Mouse (Mus musculus): ENCODE measurements around the gene Phgdh. TPM values are rescaled to one million over a fixed set of nuclear protein-coding genes. Genes with fewer than 3 reads are reported as not detected.

Gene Phgdh
- polyA plus RNA-seq, 1 experiment from 2014 or later: 290 TPM

GRCm38 (mm10) chr3:98283205-98283604 lies 56.6 kb downstream of the Phgdh start:
- Histone ChIP-seq H3K36me3 (no peaks in the 10 kb centered on the region), H3K4me2 (no peak overlapping the region), H3K27ac (no peak overlapping the region), H3K9ac (replicated peaks) (no peak overlapping the region), H3K27me3 (no peaks in the 10 kb centered on the region; the same call in 1 of the 2 replicates), H3K4me3 (replicated peaks) (no peak overlapping the region), H3K9me3 (no peaks in the 10 kb centered on the region), H3K4me1 (replicated peaks) (peaks cover 20% of the 10 kb centered on the region)
- WGBS: 79% methylated on average over 5 of the region's 5 CpGs
- no peak for ATAC-seq (ENCODE audit: insufficient number of reproducible peaks, insufficient read depth, low FRiP score, low TSS enrichment, low read depth)

DNA sequence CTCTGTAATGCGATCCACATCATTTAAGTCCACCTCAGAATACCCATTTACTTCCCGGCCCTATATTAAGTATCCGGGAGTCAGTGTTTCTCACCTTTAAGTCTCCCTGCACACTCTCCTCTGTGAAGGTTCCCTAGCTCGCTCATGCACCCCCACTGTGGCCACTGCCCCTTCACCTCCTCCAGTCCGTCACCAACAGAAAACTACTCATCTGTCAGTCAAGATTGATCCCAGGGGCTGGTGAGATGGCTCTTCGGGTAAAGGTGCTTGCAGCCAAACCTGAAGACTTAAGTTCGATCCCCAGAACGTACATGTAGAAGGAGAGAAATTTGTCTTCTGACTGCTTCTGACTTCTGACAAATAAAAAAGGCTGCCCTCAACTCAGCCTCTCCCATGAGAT lies 57.4 kb downstream of the Phgdh start:
- Histone ChIP-seq H3K4me3 (replicated peaks) (no peak overlapping the region), H3K4me2 (no peak overlapping the region), H3K27ac (no peak overlapping the region), H3K27me3 (no peaks in the 10 kb centered on the region; the same call in 1 of the 2 replicates), H3K9ac (replicated peaks) (no peak overlapping the region), H3K36me3 (no peaks in the 10 kb centered on the region), H3K4me1 (replicated peaks) (peaks cover 20% of the 10 kb centered on the region), H3K9me3 (no peaks in the 10 kb centered on the region)
- 91% methylated on average over 8 of the region's 8 CpGs for WGBS
- no peak for ATAC-seq (ENCODE audit: insufficient number of reproducible peaks, insufficient read depth, low FRiP score, low TSS enrichment, low read depth)

- no peaks in the 10 kb centered on the region for H3K36me3 ChIP-seq
- no peak for ATAC-seq (ENCODE audit: insufficient number of reproducible peaks, insufficient read depth, low FRiP score, low TSS enrichment, low read depth)
- H3K4me3 ChIP-seq (replicated peaks): no peak overlapping the region
- H3K4me1 ChIP-seq (replicated peaks): peaks cover 20% of the 10 kb centered on the region
- no peaks in the 10 kb centered on the region; the same call in 1 of the 2 replicates for H3K27me3 ChIP-seq
- no peak overlapping the region for H3K9ac ChIP-seq (replicated peaks)
- H3K4me2 ChIP-seq: peak overlapping the region; percentile 33
- WGBS: 41% methylated on average over 12 of the region's 12 CpGs
- H3K9me3 ChIP-seq: no peaks in the 10 kb centered on the region
- no peak overlapping the region for H3K27ac ChIP-seq
Observed at GRCm38 (mm10) chr3:98280933-98281678, 58.7 kb downstream of the Phgdh start.

- ATAC-seq (ENCODE audit: insufficient number of reproducible peaks, insufficient read depth, low FRiP score, low TSS enrichment, low read depth): peak; percentile 29; the same call in 1 of the 2 replicates
- H3K27me3 ChIP-seq: no peaks in the 10 kb centered on the region; the same call in 1 of the 2 replicates
- 59% methylated on average over 14 of the region's 14 CpGs for WGBS
- H3K9me3 ChIP-seq: no peaks in the 10 kb centered on the region
- H3K4me2 ChIP-seq: peak within 1 kb of the TSS; percentile 33
- 0 out of 2 replicates have a peak within 1 kb of the TSS, but pooled peaks have one; percentile 23 for H3K27ac ChIP-seq
- no peak within 1 kb of the TSS for H3K4me3 ChIP-seq (replicated peaks)
- peaks cover 20% of the 10 kb centered on the region for H3K4me1 ChIP-seq (replicated peaks)
- H3K9ac ChIP-seq (replicated peaks): no peak within 1 kb of the TSS
- no peaks in the 10 kb centered on the region for H3K36me3 ChIP-seq
Observed at GRCm38 (mm10) chr3:98280204-98280932, 59.4 kb downstream of the Phgdh start, which contains the start of gene Hmgcs2. TSS of gene Hmgcs2 (plus strand) at chr3:98280435.

DNA sequence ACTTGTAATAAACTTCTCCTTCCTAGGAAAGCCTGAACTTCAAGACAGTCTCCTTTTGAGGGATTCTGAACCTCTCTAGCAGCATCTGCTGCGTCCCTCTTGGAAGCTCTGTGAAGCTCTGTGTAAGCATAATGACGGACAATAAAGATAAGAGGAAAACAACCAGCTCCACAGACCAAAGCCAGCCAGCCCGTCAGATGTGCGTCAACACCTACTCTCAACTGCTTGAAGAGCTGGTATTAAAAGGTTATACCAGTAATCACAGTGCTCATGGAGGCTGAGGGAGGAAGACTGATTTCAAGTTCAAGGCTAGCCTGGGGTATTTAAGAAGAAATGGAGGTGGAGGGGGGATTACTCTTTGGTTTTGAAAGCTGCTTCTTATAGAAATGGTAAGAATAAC lies 60.1 kb downstream of the Phgdh start:
- Histone ChIP-seq H3K27ac (no peak overlapping the region), H3K9me3 (no peaks in the 10 kb centered on the region), H3K27me3 (no peaks in the 10 kb centered on the region; the same call in 1 of the 2 replicates), H3K36me3 (no peaks in the 10 kb centered on the region), H3K4me1 (replicated peaks) (peaks cover 20% of the 10 kb centered on the region), H3K4me2 (no peak overlapping the region), H3K9ac (replicated peaks) (no peak overlapping the region), H3K4me3 (replicated peaks) (no peak overlapping the region)
- ATAC-seq (ENCODE audit: insufficient number of reproducible peaks, insufficient read depth, low FRiP score, low TSS enrichment, low read depth): no peak
- WGBS: 42% methylated on average over 4 of the region's 4 CpGs

DNA sequence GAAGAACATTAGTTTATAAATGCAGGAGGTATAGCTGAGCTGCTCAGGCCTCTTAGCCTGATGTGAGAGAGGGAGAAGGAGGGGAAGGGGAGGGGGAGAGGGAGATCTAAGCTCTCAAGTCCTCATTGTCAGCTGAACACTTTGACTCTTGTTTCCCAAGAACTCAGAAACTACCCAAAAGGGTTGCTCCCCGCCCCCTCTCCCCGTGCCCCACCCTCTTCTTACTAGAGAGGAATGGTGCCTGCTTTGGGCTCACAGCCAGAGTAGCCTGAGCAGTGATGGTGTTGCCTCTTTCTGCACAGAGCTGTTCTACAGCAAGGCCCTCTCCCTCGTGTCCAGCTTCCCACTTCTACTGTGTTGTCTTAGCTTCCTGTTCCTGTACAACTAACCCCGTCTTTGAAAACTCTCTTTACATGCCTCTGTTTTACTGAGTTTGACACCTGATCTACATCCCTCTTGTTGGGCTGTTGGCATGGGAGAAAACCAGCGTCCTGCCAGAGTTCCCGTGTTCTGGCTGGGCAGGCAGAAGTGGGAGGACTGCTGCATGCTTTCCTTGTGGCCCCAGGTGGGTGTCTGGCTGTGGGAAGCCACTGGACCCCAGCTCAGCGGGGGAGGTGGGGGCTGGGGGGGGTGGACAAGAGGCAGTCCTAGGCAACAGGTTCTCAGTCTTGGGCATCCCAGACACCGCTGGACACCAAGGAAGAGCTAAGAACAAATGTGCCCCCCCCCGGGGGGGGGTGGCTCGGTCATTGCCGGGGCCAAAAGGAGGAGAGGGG lies 66.0 kb downstream of the Phgdh start:
- Histone ChIP-seq H3K27ac (no peak overlapping the region), H3K9me3 (peaks cover 7% of the 10 kb centered on the region; the same call in 1 of the 2 replicates), H3K4me2 (no peak overlapping the region), H3K4me1 (replicated peaks) (peaks cover 13% of the 10 kb centered on the region), H3K4me3 (replicated peaks) (no peak overlapping the region), H3K9ac (replicated peaks) (no peak overlapping the region), H3K36me3 (no peaks in the 10 kb centered on the region), H3K27me3 (no peaks in the 10 kb centered on the region)
- WGBS: 64% methylated on average over 11 of the region's 11 CpGs
- no peak for ATAC-seq (ENCODE audit: insufficient number of reproducible peaks, insufficient read depth, low FRiP score, low TSS enrichment, low read depth)

GRCm38 (mm10) chr3:98267249-98267651 lies 72.5 kb downstream of the Phgdh start:
- peaks cover 7% of the 10 kb centered on the region; the same call in 1 of the 2 replicates for H3K9me3 ChIP-seq
- H3K27ac ChIP-seq: no peak overlapping the region
- no peaks in the 10 kb centered on the region for H3K36me3 ChIP-seq
- no peak overlapping the region for H3K4me2 ChIP-seq
- peaks cover 7% of the 10 kb centered on the region; the same call in 1 of the 2 replicates for H3K4me1 ChIP-seq (replicated peaks)
- H3K27me3 ChIP-seq: no peaks in the 10 kb centered on the region
- no peak overlapping the region for H3K9ac ChIP-seq (replicated peaks)
- no peak overlapping the region for H3K4me3 ChIP-seq (replicated peaks)
- no peak for ATAC-seq (ENCODE audit: insufficient number of reproducible peaks, insufficient read depth, low FRiP score, low TSS enrichment, low read depth)
- WGBS: 34% methylated on average over 6 of the region's 6 CpGs

Other genes with a start within 250 kb of the Phgdh start
- not detected in 2 replicates for gene Adam30, start 179.4 kb downstream of the Phgdh start, polyA plus RNA-seq (2016; fragmentation: Nextera tagmentation; extraction: Ambion mirVana)
- gene Reg4, start 117.8 kb downstream of the Phgdh start, polyA plus RNA-seq (2016; fragmentation: Nextera tagmentation; extraction: Ambion mirVana): not detected in 2 replicates
- 2.9 and 3.0 TPM in 2 replicates for gene Hmgcs2, start 59.6 kb downstream of the Phgdh start, polyA plus RNA-seq (2016; fragmentation: Nextera tagmentation; extraction: Ambion mirVana)
- 8.9 and 9.6 TPM in 2 replicates for gene Zfp697, start 42.5 kb upstream of the Phgdh start, polyA plus RNA-seq (2016; fragmentation: Nextera tagmentation; extraction: Ambion mirVana)
- gene Gm4450, start 117.1 kb upstream of the Phgdh start, polyA plus RNA-seq (2016; fragmentation: Nextera tagmentation; extraction: Ambion mirVana): 0.13 TPM in 1 of 2 replicates, not detected in the other
- gene Hsd3b4, start 170.5 kb upstream of the Phgdh start, polyA plus RNA-seq (2016; fragmentation: Nextera tagmentation; extraction: Ambion mirVana): not detected in 2 replicates
- not detected in 2 replicates for gene Gm10681, start 248.8 kb upstream of the Phgdh start, polyA plus RNA-seq (2016; fragmentation: Nextera tagmentation; extraction: Ambion mirVana)

All from limb, embryonic 12.5 days (tissue).